Mouse (Mus musculus): Measurements from ENCODE around the gene Eif2b2. TPM values are rescaled to one million over a fixed set of nuclear protein-coding genes. Genes with fewer than 3 reads are reported as not detected.
A peak's percentile ranks its signal among the peaks of the same experiment; 100 is the strongest.

Gene Eif2b2
- polyA plus RNA-seq, 1 experiment from 2014 or later = 60.0 TPM

GRCm38 (mm10) chr12:85194623-85195018 lies 24.7 kb upstream of the Eif2b2 start:
- peak overlapping the region; percentile 4 to 17; a peak in 2 of 4 replicates for H3K27ac ChIP-seq (replicated peaks in 1 of 2; ENCODE audit: control insufficient read depth in 1 of 2, insufficient read depth in 1 of 2, low read depth in 2 of 2, low read length in 2 of 2)
- no peak overlapping the region for H3K4me2 ChIP-seq (ENCODE audit: low read length)
- WGBS = 5% methylated on average over 4 of the region's 4 CpGs
- no peaks in the 10 kb centered on the region for H3K9me3 ChIP-seq (ENCODE audit: control insufficient read depth, low read length)
- 0 out of 2 replicates have a peak, but pooled peaks cover 5% of the 10 kb centered on the region for H3K27me3 ChIP-seq (ENCODE audit: control insufficient read depth, insufficient read depth, low read length)
- H3K4me3 ChIP-seq (ENCODE audit: control insufficient read depth in 1 of 2, insufficient read depth in 1 of 2, low read depth in 1 of 2, low read length in 2 of 2) = no peak overlapping the region
- 0 out of 2 replicates have a peak, but pooled peaks have one; percentile 31 for ATAC-seq (ENCODE audit: insufficient number of reproducible peaks, insufficient read depth, low FRiP score, low read depth)
- no peaks in the 10 kb centered on the region for H3K36me3 ChIP-seq (ENCODE audit: control insufficient read depth, insufficient read depth, low read length)
- H3K9ac ChIP-seq (ENCODE audit: low read length) = no peak overlapping the region
- peaks cover 33 to 42% of the 10 kb centered on the region in 2 experiments for H3K4me1 ChIP-seq (ENCODE audit: control insufficient read depth in 2 of 2, insufficient read depth in 2 of 2, low read length in 2 of 2)

GRCm38 (mm10) chr12:85195086-85195485 lies 24.2 kb upstream of the Eif2b2 start:
- H3K4me1 ChIP-seq (ENCODE audit: control insufficient read depth in 2 of 2, insufficient read depth in 2 of 2, low read length in 2 of 2) = peaks cover 33 to 42% of the 10 kb centered on the region in 2 experiments
- ATAC-seq (ENCODE audit: insufficient number of reproducible peaks, insufficient read depth, low FRiP score, low read depth) = no peak

GRCm38 (mm10) chr12:85196191-85196590 lies 23.1 kb upstream of the Eif2b2 start:
- no peak for ATAC-seq (ENCODE audit: insufficient number of reproducible peaks, insufficient read depth, low FRiP score, low read depth)
- Histone ChIP-seq H3K9me3 (ENCODE audit: control insufficient read depth, low read length) (no peaks in the 10 kb centered on the region), H3K4me3 (ENCODE audit: control insufficient read depth in 1 of 2, insufficient read depth in 1 of 2, low read depth in 1 of 2, low read length in 2 of 2) (no peak overlapping the region), H3K4me1 (ENCODE audit: control insufficient read depth in 2 of 2, insufficient read depth in 2 of 2, low read length in 2 of 2) (peaks cover 34 to 43% of the 10 kb centered on the region in 2 experiments), H3K27ac (replicated peaks in 1 of 2; ENCODE audit: control insufficient read depth in 1 of 2, insufficient read depth in 1 of 2, low read depth in 2 of 2, low read length in 2 of 2) (no peak overlapping the region), H3K9ac (ENCODE audit: low read length) (no peak overlapping the region), H3K36me3 (ENCODE audit: control insufficient read depth, insufficient read depth, low read length) (no peaks in the 10 kb centered on the region), H3K4me2 (ENCODE audit: low read length) (no peak overlapping the region), H3K27me3 (ENCODE audit: control insufficient read depth, insufficient read depth, low read length) (0 out of 2 replicates have a peak, but pooled peaks cover 5% of the 10 kb centered on the region)
- WGBS = 66% methylated on average over 10 of the region's 10 CpGs

More at GRCm38 (mm10) chr12:85195086-85195485, 24.2 kb upstream of the Eif2b2 start:
- H3K27me3 ChIP-seq (ENCODE audit: control insufficient read depth, insufficient read depth, low read length) = 0 out of 2 replicates have a peak, but pooled peaks cover 5% of the 10 kb centered on the region
- H3K4me3 ChIP-seq (ENCODE audit: control insufficient read depth in 1 of 2, insufficient read depth in 1 of 2, low read depth in 1 of 2, low read length in 2 of 2) = no peak overlapping the region
- no peak overlapping the region for H3K4me2 ChIP-seq (ENCODE audit: low read length)
- 63% methylated on average over 5 of the region's 5 CpGs for WGBS
- no peak overlapping the region for H3K9ac ChIP-seq (ENCODE audit: low read length)
- peak overlapping the region in 1 of 2 experiments; percentile 4; a peak in 1 of 4 replicates for H3K27ac ChIP-seq (replicated peaks in 1 of 2; ENCODE audit: control insufficient read depth in 1 of 2, insufficient read depth in 1 of 2, low read depth in 2 of 2, low read length in 2 of 2)
- H3K9me3 ChIP-seq (ENCODE audit: control insufficient read depth, low read length) = no peaks in the 10 kb centered on the region
- H3K36me3 ChIP-seq (ENCODE audit: control insufficient read depth, insufficient read depth, low read length) = no peaks in the 10 kb centered on the region

- H3K36me3 ChIP-seq (ENCODE audit: control insufficient read depth, insufficient read depth, low read length) = no peaks in the 10 kb centered on the region
- WGBS = 88% methylated on average over 7 of the region's 7 CpGs
- no peak for ATAC-seq (ENCODE audit: insufficient number of reproducible peaks, insufficient read depth, low FRiP score, low read depth)
- no peaks in the 10 kb centered on the region for H3K9me3 ChIP-seq (ENCODE audit: control insufficient read depth, low read length)
- H3K4me3 ChIP-seq (ENCODE audit: control insufficient read depth in 1 of 2, insufficient read depth in 1 of 2, low read depth in 1 of 2, low read length in 2 of 2) = no peak overlapping the region
- H3K27me3 ChIP-seq (ENCODE audit: control insufficient read depth, insufficient read depth, low read length) = 0 out of 2 replicates have a peak, but pooled peaks cover 5% of the 10 kb centered on the region
- peaks cover 36 to 46% of the 10 kb centered on the region in 2 experiments for H3K4me1 ChIP-seq (ENCODE audit: control insufficient read depth in 2 of 2, insufficient read depth in 2 of 2, low read length in 2 of 2)
- H3K4me2 ChIP-seq (ENCODE audit: low read length) = no peak overlapping the region
- H3K27ac ChIP-seq (replicated peaks in 1 of 2; ENCODE audit: control insufficient read depth in 1 of 2, insufficient read depth in 1 of 2, low read depth in 2 of 2, low read length in 2 of 2) = no peak overlapping the region
- no peak overlapping the region for H3K9ac ChIP-seq (ENCODE audit: low read length)
Measured at GRCm38 (mm10) chr12:85197371-85197770, 21.9 kb upstream of the Eif2b2 start.

- Histone ChIP-seq H3K36me3 (ENCODE audit: control insufficient read depth, insufficient read depth, low read length) (no peaks in the 10 kb centered on the region), H3K27ac (replicated peaks in 1 of 2; ENCODE audit: control insufficient read depth in 1 of 2, insufficient read depth in 1 of 2, low read depth in 2 of 2, low read length in 2 of 2) (no peak overlapping the region), H3K4me1 (ENCODE audit: control insufficient read depth in 2 of 2, insufficient read depth in 2 of 2, low read length in 2 of 2) (peaks cover 34 to 40% of the 10 kb centered on the region in 2 experiments), H3K27me3 (ENCODE audit: control insufficient read depth, insufficient read depth, low read length) (0 out of 2 replicates have a peak, but pooled peaks cover 4% of the 10 kb centered on the region), H3K4me3 (ENCODE audit: control insufficient read depth in 1 of 2, insufficient read depth in 1 of 2, low read depth in 1 of 2, low read length in 2 of 2) (no peak overlapping the region), H3K9me3 (ENCODE audit: control insufficient read depth, low read length) (no peaks in the 10 kb centered on the region), H3K4me2 (ENCODE audit: low read length) (no peak overlapping the region), H3K9ac (ENCODE audit: low read length) (no peak overlapping the region)
- WGBS = 34% methylated on average over 8 of the region's 8 CpGs
- ATAC-seq (ENCODE audit: insufficient number of reproducible peaks, insufficient read depth, low FRiP score, low read depth) = no peak
Measured at GRCm38 (mm10) chr12:85197936-85198335, 21.3 kb upstream of the Eif2b2 start.

- WGBS = 47% methylated on average over 1 of the region's 1 CpGs
- peaks cover 23 to 27% of the 10 kb centered on the region in 2 experiments for H3K4me1 ChIP-seq (ENCODE audit: control insufficient read depth in 2 of 2, insufficient read depth in 2 of 2, low read length in 2 of 2)
Measured at GRCm38 (mm10) chr12:85199954-85200353, 19.3 kb upstream of the Eif2b2 start.

GRCm38 (mm10) chr12:85200929-85201829 lies 18.1 kb upstream of the Eif2b2 start:
- 38% methylated on average over 24 of the region's 24 CpGs for WGBS
- no peaks in the 10 kb centered on the region for H3K27me3 ChIP-seq (ENCODE audit: control insufficient read depth, insufficient read depth, low read length)
- H3K4me2 ChIP-seq (ENCODE audit: low read length) = no peak overlapping the region
- no peak overlapping the region; a peak in 1 of 4 replicates for H3K27ac ChIP-seq (replicated peaks in 1 of 2; ENCODE audit: control insufficient read depth in 1 of 2, insufficient read depth in 1 of 2, low read depth in 2 of 2, low read length in 2 of 2)
- H3K9ac ChIP-seq (ENCODE audit: low read length) = no peak overlapping the region
- no peak for ATAC-seq (ENCODE audit: insufficient number of reproducible peaks, insufficient read depth, low FRiP score, low read depth)
- H3K4me3 ChIP-seq (ENCODE audit: control insufficient read depth in 1 of 2, insufficient read depth in 1 of 2, low read depth in 1 of 2, low read length in 2 of 2) = no peak overlapping the region
- H3K36me3 ChIP-seq (ENCODE audit: control insufficient read depth, insufficient read depth, low read length) = no peaks in the 10 kb centered on the region
- H3K4me1 ChIP-seq (ENCODE audit: control insufficient read depth in 2 of 2, insufficient read depth in 2 of 2, low read length in 2 of 2) = peaks cover 13 to 16% of the 10 kb centered on the region in 2 experiments; a peak in 3 of 4 replicates
- no peaks in the 10 kb centered on the region for H3K9me3 ChIP-seq (ENCODE audit: control insufficient read depth, low read length)

More at GRCm38 (mm10) chr12:85199954-85200353, 19.3 kb upstream of the Eif2b2 start:
- ATAC-seq (ENCODE audit: insufficient number of reproducible peaks, insufficient read depth, low FRiP score, low read depth) = no peak
- Histone ChIP-seq H3K9ac (ENCODE audit: low read length) (no peak overlapping the region), H3K9me3 (ENCODE audit: control insufficient read depth, low read length) (no peaks in the 10 kb centered on the region), H3K27me3 (ENCODE audit: control insufficient read depth, insufficient read depth, low read length) (no peaks in the 10 kb centered on the region), H3K4me3 (ENCODE audit: control insufficient read depth in 1 of 2, insufficient read depth in 1 of 2, low read depth in 1 of 2, low read length in 2 of 2) (no peak overlapping the region), H3K4me2 (ENCODE audit: low read length) (no peak overlapping the region), H3K27ac (replicated peaks in 1 of 2; ENCODE audit: control insufficient read depth in 1 of 2, insufficient read depth in 1 of 2, low read depth in 2 of 2, low read length in 2 of 2) (no peak overlapping the region), H3K36me3 (ENCODE audit: control insufficient read depth, insufficient read depth, low read length) (no peaks in the 10 kb centered on the region)

All from heart, embryonic 14.5 days (tissue).